Mouse (Mus musculus) heart, embryonic 16.5 days (tissue): ENCODE measurements around the gene Tbc1d14. TPM values are rescaled to one million over a fixed set of nuclear protein-coding genes. Genes with fewer than 3 reads are reported as not detected.

Experiments used
- ATAC-seq: fragments of 200-750 bp; cut with Nextera tagmentation; replicated peaks from 2 replicates; pipeline ENCODE4 v1.8.0; 2017; ENCODE audit warnings: moderate number of reproducible peaks; ENCODE audit not compliant: insufficient read depth, low FRiP score; ENCODE audit errors: extremely low read depth
- H3K27ac ChIP-seq: fragments of 300-500 bp; sonication (generic); 2 replicates; pipeline ENCODE4 v1.5.1; 2014; ENCODE audit warnings: mild to moderate bottlenecking, low read length, control low read depth, moderate library complexity
- H3K27me3 ChIP-seq: fragments of 300-500 bp; sonication (generic); 2 replicates; pipeline ENCODE4 v1.6.1; 2014; ENCODE audit warnings: low read length, mixed read lengths; ENCODE audit not compliant: control insufficient read depth, insufficient read depth
- H3K36me3 ChIP-seq: fragments of 300-500 bp; sonication (generic); 2 replicates; pipeline ENCODE4 v1.6.1; 2014; ENCODE audit not compliant: control insufficient read depth, insufficient read depth
- H3K4me1 ChIP-seq: fragments of 300-500 bp; sonication (generic); 2 replicates; pipeline ENCODE4 v1.6.1; 2014; ENCODE audit warnings: low read length, mixed read lengths; ENCODE audit not compliant: control insufficient read depth, insufficient read depth
- H3K4me2 ChIP-seq: fragments of 300-500 bp; sonication (generic); 2 replicates; pipeline ENCODE4 v1.6.1; 2014; ENCODE audit warnings: low read depth, mild to moderate bottlenecking, control low read depth, low read length
- H3K4me3 ChIP-seq: fragments of 300-500 bp; sonication (generic); 2 replicates; pipeline ENCODE4 v1.5.1; 2014; ENCODE audit warnings: mild to moderate bottlenecking, control low read depth, low read length
- H3K9ac ChIP-seq: fragments of 300-500 bp; sonication (generic); 2 replicates; pipeline ENCODE4 v1.6.1; 2014; ENCODE audit warnings: low read length, control low read depth
- H3K9me3 ChIP-seq: fragments of 300-500 bp; sonication (generic); replicated peaks from 2 replicates; pipeline ENCODE4 v1.6.1; 2016; ENCODE audit warnings: low read length; ENCODE audit not compliant: control insufficient read depth
- WGBS: fragments of 180-500 bp; shearing (Covaris S2); extraction: QIAGEN DNeasy Blood & Tissue Kit; methylation state at CpG from one replicate; pipeline ENCODE4 v1.1.7; 2014; 5-methylcytosine and 5-hydroxymethylcytosine counted together
- polyA plus RNA-seq: library from polyadenylated mRNA; unstranded; fragments of >200 nt; fragmentation: Nextera tagmentation; extraction: Ambion mirVana; gene quantifications from 2 replicates; pipeline ENCODE4 v1.2.1, GENCODE M21; 2015

The Tbc1d14 gene
- polyA plus RNA-seq, 1 experiment from 2014 or later = 18.0 TPM

DNA sequence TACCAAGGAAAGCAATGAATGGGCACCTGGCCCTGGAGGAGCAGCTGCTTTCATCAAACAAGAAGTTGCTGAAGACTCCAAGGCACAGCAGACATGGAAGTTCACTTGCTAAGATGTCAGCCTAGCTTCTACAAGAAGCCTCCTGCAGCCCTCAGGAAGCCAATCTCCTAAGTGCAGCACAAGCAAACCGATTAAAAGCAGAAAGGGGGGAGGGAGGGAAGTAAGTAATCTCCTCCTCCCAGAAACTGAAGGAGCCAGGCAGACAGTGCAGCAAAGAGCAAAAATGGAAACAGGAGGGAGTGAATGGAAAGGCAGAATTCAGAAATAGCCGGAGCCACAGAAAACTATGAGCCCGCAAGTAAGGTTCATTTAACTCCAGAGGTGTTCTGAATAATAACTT is 19.7 kb downstream of the Tbc1d14 start:
- Histone ChIP-seq H3K4me1 (peaks cover 23% of the 10 kb centered on the region), H3K9ac (no peak overlapping the region), H3K4me2 (no peak overlapping the region), H3K9me3 (no peaks in the 10 kb centered on the region), H3K4me3 (no peak overlapping the region), H3K27ac (no peak overlapping the region), H3K36me3 (peaks cover 8% of the 10 kb centered on the region), H3K27me3 (no peaks in the 10 kb centered on the region)
- ATAC-seq = no peak
- 38% methylated on average over 3 of the region's 3 CpGs for WGBS

DNA sequence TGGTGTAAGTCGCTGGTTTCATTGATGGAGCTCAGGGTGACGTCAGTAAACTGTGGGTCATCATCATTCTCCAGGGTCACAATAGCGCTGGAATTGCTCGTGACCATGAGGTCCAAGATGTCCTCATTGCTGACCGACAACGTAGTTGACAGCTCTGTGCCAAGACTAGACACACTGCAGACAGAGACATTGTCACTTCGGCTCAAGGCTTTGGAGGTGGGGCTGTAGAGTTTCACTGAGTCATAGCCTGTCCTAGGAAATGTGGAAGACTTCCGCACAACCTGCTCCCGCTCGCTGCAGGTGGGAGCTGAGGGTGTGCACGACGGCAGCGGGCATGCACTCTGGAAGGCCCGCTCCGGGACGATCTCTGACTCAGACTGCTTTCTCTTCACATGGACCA is 21.7 kb downstream of the Tbc1d14 start:
- peaks cover 23% of the 10 kb centered on the region for H3K4me1 ChIP-seq
- H3K9me3 ChIP-seq = no peaks in the 10 kb centered on the region
- 90% methylated on average over 16 of the region's 16 CpGs for WGBS
- peaks cover 8% of the 10 kb centered on the region for H3K36me3 ChIP-seq
- no peak for ATAC-seq
- H3K27ac ChIP-seq = no peak overlapping the region
- H3K4me3 ChIP-seq = no peak overlapping the region
- no peak overlapping the region for H3K9ac ChIP-seq
- no peaks in the 10 kb centered on the region for H3K27me3 ChIP-seq
- no peak overlapping the region for H3K4me2 ChIP-seq

DNA sequence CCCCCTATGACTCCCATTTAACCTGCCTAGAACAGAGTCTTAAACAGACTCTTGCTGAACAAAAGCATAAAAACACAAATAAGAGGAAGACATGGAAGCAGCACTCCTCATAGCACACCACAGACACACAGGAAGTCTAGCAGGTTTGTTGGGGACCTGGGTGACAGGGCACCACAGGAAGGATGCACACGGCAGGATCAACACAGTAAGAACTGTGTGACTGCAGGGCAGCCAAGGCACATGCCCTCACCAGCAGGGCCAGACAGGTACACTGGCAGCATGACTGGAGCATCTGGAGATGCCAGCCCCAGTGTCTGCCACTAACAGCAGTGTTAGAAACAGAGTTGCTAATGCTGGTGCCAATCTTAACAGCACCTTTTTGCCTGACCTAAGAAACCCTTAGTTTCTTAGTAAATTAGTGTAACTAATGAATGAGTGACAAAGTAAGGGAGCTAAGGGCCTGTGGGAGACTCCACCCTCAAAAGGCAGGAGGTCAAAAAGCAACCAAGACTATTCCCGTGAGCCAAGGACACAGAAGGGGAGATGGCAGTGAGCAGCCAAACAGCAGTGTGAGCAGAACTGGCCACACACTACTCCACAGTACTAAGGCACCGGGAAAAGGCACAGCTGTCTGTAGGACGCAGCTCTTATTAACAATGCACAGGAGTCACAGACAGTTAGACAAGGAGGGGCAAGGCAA is 22.4 kb downstream of the Tbc1d14 start:
- Histone ChIP-seq H3K4me2 (no peak overlapping the region), H3K4me1 (peaks cover 21% of the 10 kb centered on the region), H3K9me3 (no peaks in the 10 kb centered on the region), H3K4me3 (no peak overlapping the region), H3K27ac (no peak overlapping the region), H3K36me3 (peaks cover 8% of the 10 kb centered on the region), H3K9ac (no peak overlapping the region), H3K27me3 (no peaks in the 10 kb centered on the region)
- no peak for ATAC-seq
- 73% methylated on average over 4 of the region's 4 CpGs for WGBS

DNA sequence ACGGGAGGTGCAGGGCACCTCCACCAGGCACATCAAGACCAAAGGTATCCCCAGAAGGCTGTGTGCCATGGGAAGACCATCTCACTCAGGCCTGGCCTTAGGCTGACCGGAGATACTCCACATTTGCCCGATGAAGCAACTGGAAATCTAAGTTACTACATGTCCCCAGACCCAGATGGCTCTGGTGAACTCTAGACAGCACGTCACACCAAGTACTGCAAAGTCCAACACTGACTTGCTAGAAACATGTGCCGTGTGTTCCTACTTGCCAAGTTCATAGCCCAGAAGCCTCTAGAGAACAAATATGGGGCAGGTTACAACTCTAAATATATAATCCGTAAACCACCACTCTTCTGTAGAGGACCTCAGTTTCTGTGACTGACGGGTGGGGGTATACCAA is 23.0 kb downstream of the Tbc1d14 start:
- Histone ChIP-seq H3K27me3 (no peaks in the 10 kb centered on the region), H3K27ac (no peak overlapping the region), H3K9me3 (no peaks in the 10 kb centered on the region), H3K4me2 (no peak overlapping the region), H3K9ac (no peak overlapping the region), H3K4me1 (peaks cover 16% of the 10 kb centered on the region), H3K4me3 (no peak overlapping the region), H3K36me3 (peaks cover 8% of the 10 kb centered on the region)
- no peak for ATAC-seq
- WGBS = 89% methylated on average over 7 of the region's 7 CpGs

DNA sequence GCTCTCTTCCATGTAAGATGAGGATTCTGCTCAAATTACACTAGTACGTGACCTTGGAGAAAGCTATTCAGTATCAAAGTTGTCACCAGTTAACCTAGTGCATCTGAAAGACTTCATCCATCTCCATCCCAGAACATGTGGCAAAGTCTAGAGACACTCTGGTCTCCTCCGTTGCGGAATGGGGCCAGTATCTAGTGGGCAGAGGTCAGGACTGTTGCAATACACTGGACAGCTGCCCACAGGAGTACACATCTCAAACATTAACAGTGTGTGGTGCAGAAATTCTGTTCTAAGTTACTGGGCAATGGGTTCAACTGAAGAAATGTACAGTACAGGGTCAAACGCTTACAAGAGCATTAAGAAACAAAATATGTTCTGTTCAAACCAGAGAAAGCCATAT is 25.0 kb downstream of the Tbc1d14 start:
- no peaks in the 10 kb centered on the region for H3K9me3 ChIP-seq
- no peak overlapping the region for H3K9ac ChIP-seq
- no peak overlapping the region for H3K27ac ChIP-seq
- H3K4me2 ChIP-seq = no peak overlapping the region
- no peak for ATAC-seq
- H3K4me1 ChIP-seq = peaks cover 5% of the 10 kb centered on the region
- 65% methylated on average over 4 of the region's 4 CpGs for WGBS
- H3K36me3 ChIP-seq = peaks cover 8% of the 10 kb centered on the region
- H3K27me3 ChIP-seq = no peaks in the 10 kb centered on the region
- H3K4me3 ChIP-seq = no peak overlapping the region

DNA sequence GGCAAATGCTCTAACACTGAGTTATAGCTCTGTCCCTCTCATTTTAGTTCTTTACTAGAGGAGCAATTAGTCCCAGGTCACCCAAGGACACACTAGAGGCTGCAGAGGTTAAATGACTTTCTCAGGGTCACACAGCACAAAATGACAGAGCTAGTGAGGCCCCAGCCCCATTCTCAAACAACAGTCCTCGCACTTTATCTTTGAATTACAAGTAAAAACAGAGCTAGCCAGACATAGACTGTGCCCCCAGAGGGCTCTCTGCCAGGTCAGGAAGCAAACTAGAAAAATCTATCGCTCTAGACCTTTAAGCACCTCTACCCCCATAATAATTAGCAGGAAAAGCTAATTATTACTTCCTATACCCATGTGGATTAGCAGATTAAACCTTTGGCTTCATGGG is 25.4 kb downstream of the Tbc1d14 start:
- no peak for ATAC-seq
- H3K36me3 ChIP-seq = peaks cover 8% of the 10 kb centered on the region
- H3K9me3 ChIP-seq = no peaks in the 10 kb centered on the region
- H3K4me3 ChIP-seq = no peak overlapping the region
- peaks cover 7% of the 10 kb centered on the region for H3K4me1 ChIP-seq
- no peak overlapping the region for H3K27ac ChIP-seq
- no peaks in the 10 kb centered on the region for H3K27me3 ChIP-seq
- H3K4me2 ChIP-seq = no peak overlapping the region
- no peak overlapping the region for H3K9ac ChIP-seq
- 52% methylated on average over 2 of the region's 2 CpGs for WGBS

DNA sequence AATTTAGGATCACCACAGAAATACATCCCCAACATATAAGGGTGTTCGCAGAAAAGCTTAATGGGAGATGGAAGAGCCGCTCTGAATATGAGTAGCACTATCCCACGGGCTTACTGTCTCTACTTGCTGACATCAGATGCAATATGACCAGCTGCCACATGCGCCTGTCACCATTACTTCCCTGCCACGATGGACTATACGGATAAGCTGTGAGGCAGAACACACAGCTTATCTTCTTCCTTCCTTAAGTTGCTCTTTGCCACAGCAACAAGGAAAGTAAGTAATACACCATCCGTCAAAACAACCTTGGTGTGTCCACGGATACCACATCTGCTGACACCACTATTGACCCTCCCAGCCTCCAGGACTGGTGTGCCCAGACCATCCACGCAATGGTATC is 28.5 kb downstream of the Tbc1d14 start:
- H3K4me3 ChIP-seq = no peak overlapping the region
- no peak overlapping the region for H3K27ac ChIP-seq
- WGBS = 64% methylated on average over 9 of the region's 9 CpGs
- no peaks in the 10 kb centered on the region for H3K27me3 ChIP-seq
- H3K4me1 ChIP-seq = peaks cover 18% of the 10 kb centered on the region
- H3K9ac ChIP-seq = no peak overlapping the region
- no peaks in the 10 kb centered on the region for H3K9me3 ChIP-seq
- no peaks in the 10 kb centered on the region for H3K36me3 ChIP-seq
- no peak overlapping the region for H3K4me2 ChIP-seq
- no peak for ATAC-seq

DNA sequence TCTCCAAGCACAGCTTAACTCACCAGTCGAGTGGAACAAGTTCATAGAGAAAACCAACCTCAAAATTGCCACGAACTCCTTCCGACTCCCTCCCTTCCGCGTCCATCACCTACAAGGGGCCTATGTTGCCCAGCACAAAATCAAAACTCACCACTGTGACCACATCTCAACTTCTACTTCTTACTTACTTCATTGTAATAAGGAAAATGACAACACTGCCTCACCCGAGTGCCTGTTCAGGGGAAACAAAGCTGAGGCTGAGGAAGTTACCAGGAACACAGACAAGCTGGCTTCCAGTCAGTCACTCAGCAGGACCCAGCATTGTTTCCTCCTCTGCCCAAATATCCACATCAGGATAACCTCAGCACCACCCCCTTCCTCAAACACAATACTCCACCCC is 29.3 kb downstream of the Tbc1d14 start:
- no peak for ATAC-seq
- Histone ChIP-seq H3K9me3 (no peaks in the 10 kb centered on the region), H3K4me2 (no peak overlapping the region), H3K27ac (no peak overlapping the region), H3K4me3 (no peak overlapping the region), H3K4me1 (peaks cover 18% of the 10 kb centered on the region), H3K36me3 (no peaks in the 10 kb centered on the region), H3K27me3 (no peaks in the 10 kb centered on the region), H3K9ac (no peak overlapping the region)
- WGBS = 82% methylated on average over 6 of the region's 6 CpGs

DNA sequence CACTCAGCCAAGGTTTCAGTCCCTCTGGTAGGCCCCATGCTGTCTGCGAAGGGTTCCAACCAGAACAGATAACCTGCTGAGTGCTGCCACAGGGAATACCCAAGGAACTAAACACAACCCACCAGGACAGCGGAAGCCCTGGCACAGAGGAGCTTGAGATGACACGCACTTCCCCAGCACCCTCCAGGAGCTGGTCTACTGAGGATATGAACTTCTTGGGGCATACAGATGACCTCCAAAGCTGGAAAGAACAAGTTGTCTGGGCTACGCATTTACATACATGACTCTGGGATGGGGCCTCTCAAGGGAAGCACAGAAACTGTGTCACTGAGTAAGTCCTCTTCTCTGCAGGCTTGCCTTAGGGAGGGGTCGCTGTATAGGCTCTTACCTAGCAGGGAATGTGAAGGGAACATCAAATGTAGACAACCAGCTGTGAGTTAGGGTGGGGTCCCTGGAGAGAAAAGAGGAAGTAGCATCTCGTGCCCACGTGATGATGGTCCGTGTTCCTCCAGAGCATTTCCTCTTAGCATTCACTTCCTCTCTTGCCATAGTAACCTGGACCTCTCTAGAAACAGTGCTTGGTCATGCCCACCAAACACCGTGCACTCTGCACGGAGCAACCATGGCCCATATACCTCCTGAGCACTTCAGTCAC is 30.2 kb downstream of the Tbc1d14 start:
- 77% methylated on average over 10 of the region's 10 CpGs for WGBS
- no peak for ATAC-seq
- Histone ChIP-seq H3K9ac (no peak overlapping the region), H3K4me3 (no peak overlapping the region), H3K27ac (no peak overlapping the region), H3K4me1 (peaks cover 18% of the 10 kb centered on the region), H3K27me3 (no peaks in the 10 kb centered on the region), H3K9me3 (no peaks in the 10 kb centered on the region), H3K36me3 (no peaks in the 10 kb centered on the region), H3K4me2 (no peak overlapping the region)
